Mouse (Mus musculus) bone marrow macrophage, adult 2 months (primary cell): ENCODE results near the gene Tspyl3.

Experiments
- CTCF ChIP-seq: IDR thresholded peaks from 2 replicates; pipeline ENCODE4 v1.5.1; 2012; ENCODE audit warnings: low read depth, mild to moderate bottlenecking, low read length, moderate library complexity
- POLR2A ChIP-seq: IDR thresholded peaks from 2 replicates; pipeline ENCODE4 v1.6.1; 2012; ENCODE audit warnings: mild to moderate bottlenecking, low read depth, low read length, borderline replicate concordance

GRCm38 (mm10) chr2:153224946-153225594 lies at the start of gene Tspyl3:
- TF ChIP-seq CTCF (no peak), POLR2A (no peak)
